Mouse (Mus musculus): Measurements from ENCODE around the gene Map3k21. TPM values are rescaled to one million over a fixed set of nuclear protein-coding genes. Genes with fewer than 3 reads are reported as not detected.

Gene Map3k21
- not detected for total RNA-seq (2018; cell fraction: chromatin; rRNA removed)
- not detected for total RNA-seq (2018; cell fraction: cytosol; rRNA removed)
- total RNA-seq (2018; cell fraction: nucleus; rRNA removed), result not detected
- polyA plus RNA-seq (2018), result not detected in 3 replicates

- Histone ChIP-seq H3K36me3 (ENCODE audit: inconsistent target) (no peaks in the 10 kb centered on the region), H3K27ac (no peak within 1 kb of the TSS), H3K79me2 (ENCODE audit: inconsistent target) (no peaks in the 10 kb centered on the region), H3K4me3 (ENCODE audit: inconsistent target) (no peak within 1 kb of the TSS)
- WGBS (ENCODE audit: missing documents), result 2% methylated on average over 93 of the region's 93 CpGs
Measured at GRCm38 (mm10) chr8:125910365-125911228, at the start of gene Map3k21. Map3k21 (plus strand) TSS chr8:125910450.

DNA sequence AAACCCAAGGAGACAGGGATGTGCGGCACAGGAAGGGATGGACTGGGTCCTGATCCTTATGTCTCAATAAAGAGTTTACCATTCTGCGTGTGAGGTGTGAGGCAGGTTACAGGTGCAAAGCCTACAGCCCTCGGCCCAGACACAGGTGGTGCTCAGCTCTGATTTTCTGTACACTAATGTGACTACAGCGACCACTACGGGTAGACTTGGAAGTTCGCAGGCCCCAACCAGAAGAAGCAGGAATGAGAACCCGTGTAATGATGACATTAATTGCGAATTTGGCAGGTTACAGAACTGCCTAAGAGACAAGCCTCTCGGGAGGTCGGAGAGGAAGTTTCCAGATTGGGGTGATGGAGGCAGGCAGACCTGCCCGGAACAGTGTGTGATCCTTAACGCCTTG lies 44.1 kb upstream of the Map3k21 start:
- 70% methylated on average over 9 of the region's 12 CpGs for WGBS (ENCODE audit: missing documents)
- Histone ChIP-seq H3K4me3 (ENCODE audit: inconsistent target) (no peak overlapping the region), H3K27ac (no peak overlapping the region), H3K79me2 (ENCODE audit: inconsistent target) (no peaks in the 10 kb centered on the region), H3K36me3 (ENCODE audit: inconsistent target) (no peaks in the 10 kb centered on the region)

DNA sequence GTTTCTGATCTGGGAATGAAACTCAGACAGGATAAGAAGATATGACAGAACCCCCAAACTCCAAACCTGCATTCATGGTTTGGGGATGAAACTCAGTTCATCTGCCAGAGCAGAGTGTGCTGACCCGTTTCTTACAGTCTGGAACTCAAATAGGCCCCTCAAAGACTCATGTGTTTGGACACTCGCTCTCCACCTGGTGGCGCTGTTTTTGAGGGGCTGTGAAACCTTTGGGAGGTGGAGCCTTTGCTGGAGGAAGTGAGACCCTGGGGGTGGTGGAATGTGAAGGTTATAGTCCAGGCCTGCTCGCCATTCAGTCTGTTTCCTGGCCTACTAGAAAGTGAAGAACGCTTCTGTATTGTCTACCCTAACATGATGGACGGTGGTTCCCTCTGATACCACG lies 41.7 kb upstream of the Map3k21 start:
- 58% methylated on average over 7 of the region's 7 CpGs for WGBS (ENCODE audit: missing documents)
- H3K27ac ChIP-seq, result no peak overlapping the region
- H3K36me3 ChIP-seq (ENCODE audit: inconsistent target), result no peaks in the 10 kb centered on the region
- no peaks in the 10 kb centered on the region for H3K79me2 ChIP-seq (ENCODE audit: inconsistent target)
- no peak overlapping the region for H3K4me3 ChIP-seq (ENCODE audit: inconsistent target)

- 94% methylated on average over 3 of the region's 3 CpGs for WGBS (ENCODE audit: missing documents)
- H3K36me3 ChIP-seq (ENCODE audit: inconsistent target), result no peaks in the 10 kb centered on the region
Measured at GRCm38 (mm10) chr8:125869739-125870138, 40.5 kb upstream of the Map3k21 start.

GRCm38 (mm10) chr8:125870179-125870702 lies 40.0 kb upstream of the Map3k21 start:
- WGBS (ENCODE audit: missing documents), result 62% methylated on average over 6 of the region's 6 CpGs
- Histone ChIP-seq H3K4me3 (ENCODE audit: inconsistent target) (no peak overlapping the region), H3K36me3 (ENCODE audit: inconsistent target) (no peaks in the 10 kb centered on the region), H3K79me2 (ENCODE audit: inconsistent target) (no peaks in the 10 kb centered on the region), H3K27ac (no peak overlapping the region)

More at GRCm38 (mm10) chr8:125869739-125870138, 40.5 kb upstream of the Map3k21 start:
- no peak overlapping the region for H3K4me3 ChIP-seq (ENCODE audit: inconsistent target)
- H3K79me2 ChIP-seq (ENCODE audit: inconsistent target), result no peaks in the 10 kb centered on the region
- no peak overlapping the region for H3K27ac ChIP-seq

- no peak overlapping the region for H3K4me3 ChIP-seq (ENCODE audit: inconsistent target)
- WGBS (ENCODE audit: missing documents), result 1% methylated on average over 7 of the region's 7 CpGs
- no peak overlapping the region for H3K27ac ChIP-seq
Measured at GRCm38 (mm10) chr8:125870821-125871321, 39.4 kb upstream of the Map3k21 start.

DNA sequence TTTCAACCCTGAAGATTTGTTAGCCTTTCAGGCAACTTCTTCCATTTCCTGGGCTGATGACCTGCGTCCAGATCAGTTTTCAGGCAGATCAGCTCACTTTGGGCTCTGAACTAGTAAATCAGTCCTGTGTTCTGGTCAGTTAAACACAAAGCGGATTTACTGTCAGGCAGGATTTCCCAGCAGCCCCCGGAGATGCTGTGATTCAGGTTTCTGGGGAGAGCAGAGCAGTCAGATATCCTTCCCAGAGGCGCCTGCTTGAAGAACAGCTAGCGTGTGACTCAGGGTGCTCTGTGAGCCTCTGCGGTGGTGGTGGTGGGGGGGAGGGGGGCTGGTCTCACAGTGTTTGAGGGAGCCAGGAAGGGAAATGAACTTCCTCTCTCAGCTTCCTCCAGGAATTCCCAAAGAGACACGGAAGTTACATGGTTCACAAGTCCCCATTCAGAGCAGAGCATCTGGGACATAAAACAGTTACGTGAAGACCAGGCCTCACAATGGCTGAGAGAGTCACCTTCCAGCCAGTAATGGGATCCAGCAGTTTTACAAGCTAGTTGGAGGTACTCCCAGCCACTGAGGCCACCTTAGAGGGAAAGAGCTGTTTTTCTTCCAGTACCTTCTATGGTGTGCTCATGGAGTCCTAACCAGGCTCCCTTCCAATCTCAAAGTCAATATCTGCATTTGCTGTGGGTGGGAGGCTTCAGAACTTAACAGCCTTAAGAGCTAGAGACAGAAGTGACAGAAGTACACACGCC lies 37.6 kb upstream of the Map3k21 start:
- no peaks in the 10 kb centered on the region for H3K79me2 ChIP-seq (ENCODE audit: inconsistent target)
- 64% methylated on average over 9 of the region's 9 CpGs for WGBS (ENCODE audit: missing documents)
- H3K27ac ChIP-seq, result no peak overlapping the region
- H3K36me3 ChIP-seq (ENCODE audit: inconsistent target), result no peaks in the 10 kb centered on the region
- H3K4me3 ChIP-seq (ENCODE audit: inconsistent target), result no peak overlapping the region

More at GRCm38 (mm10) chr8:125870821-125871321, 39.4 kb upstream of the Map3k21 start:
- no peaks in the 10 kb centered on the region for H3K36me3 ChIP-seq (ENCODE audit: inconsistent target)
- H3K79me2 ChIP-seq (ENCODE audit: inconsistent target), result no peaks in the 10 kb centered on the region

- WGBS (ENCODE audit: missing documents), result 73% methylated on average over 2 of the region's 2 CpGs
- H3K36me3 ChIP-seq (ENCODE audit: inconsistent target), result no peaks in the 10 kb centered on the region
- H3K79me2 ChIP-seq (ENCODE audit: inconsistent target), result no peaks in the 10 kb centered on the region
- no peak overlapping the region for H3K4me3 ChIP-seq (ENCODE audit: inconsistent target)
- no peak overlapping the region for H3K27ac ChIP-seq
Measured at GRCm38 (mm10) chr8:125873250-125873534, 37.1 kb upstream of the Map3k21 start.

- Histone ChIP-seq H3K36me3 (ENCODE audit: inconsistent target) (no peaks in the 10 kb centered on the region), H3K4me3 (ENCODE audit: inconsistent target) (no peak overlapping the region), H3K27ac (no peak overlapping the region), H3K79me2 (ENCODE audit: inconsistent target) (no peaks in the 10 kb centered on the region)
- 83% methylated on average over 4 of the region's 4 CpGs for WGBS (ENCODE audit: missing documents)
Measured at GRCm38 (mm10) chr8:125880447-125880846, 29.8 kb upstream of the Map3k21 start.

- Histone ChIP-seq H3K79me2 (ENCODE audit: inconsistent target) (no peaks in the 10 kb centered on the region), H3K36me3 (ENCODE audit: inconsistent target) (no peaks in the 10 kb centered on the region), H3K27ac (no peak overlapping the region), H3K4me3 (ENCODE audit: inconsistent target) (no peak overlapping the region)
- WGBS (ENCODE audit: missing documents), result 35% methylated on average over 9 of the region's 9 CpGs
Measured at GRCm38 (mm10) chr8:125887549-125887948, 22.7 kb upstream of the Map3k21 start.

GRCm38 (mm10) chr8:125889920-125890319 lies 20.3 kb upstream of the Map3k21 start:
- no peak overlapping the region for H3K27ac ChIP-seq
- no peaks in the 10 kb centered on the region for H3K79me2 ChIP-seq (ENCODE audit: inconsistent target)
- WGBS (ENCODE audit: missing documents), result 82% methylated on average over 3 of the region's 3 CpGs
- no peak overlapping the region for H3K4me3 ChIP-seq (ENCODE audit: inconsistent target)
- no peaks in the 10 kb centered on the region for H3K36me3 ChIP-seq (ENCODE audit: inconsistent target)

DNA sequence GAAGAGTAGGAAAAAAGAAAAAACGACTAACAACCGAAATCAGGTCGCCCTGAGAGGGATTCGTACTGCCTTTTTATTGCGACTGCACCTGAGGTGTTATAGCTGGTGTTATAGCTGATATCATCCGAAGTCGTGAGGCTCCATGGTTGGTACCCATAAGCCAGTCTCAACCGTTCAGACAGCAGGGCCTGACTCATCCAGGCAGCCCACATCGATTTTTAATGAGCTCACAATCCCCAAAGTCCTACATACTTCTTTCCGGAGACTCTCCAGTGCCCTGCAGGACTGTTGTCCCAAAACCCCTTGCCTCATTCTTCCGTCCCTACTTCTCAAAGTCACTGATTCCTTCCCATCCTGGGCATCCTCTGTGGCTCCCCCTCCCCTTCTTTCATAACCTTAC lies 12.9 kb upstream of the Map3k21 start:
- H3K36me3 ChIP-seq (ENCODE audit: inconsistent target), result no peaks in the 10 kb centered on the region
- 69% methylated on average over 11 of the region's 11 CpGs for WGBS (ENCODE audit: missing documents)
- H3K27ac ChIP-seq, result no peak overlapping the region
- no peaks in the 10 kb centered on the region for H3K79me2 ChIP-seq (ENCODE audit: inconsistent target)
- no peak overlapping the region for H3K4me3 ChIP-seq (ENCODE audit: inconsistent target)

GRCm38 (mm10) chr8:125897868-125898788 lies 12.1 kb upstream of the Map3k21 start, which contains the start of gene Pcnx2:
Pcnx2 (minus strand) TSS chr8:125898317.
- WGBS (ENCODE audit: missing documents), result 16% methylated on average over 42 of the region's 44 CpGs
- Histone ChIP-seq H3K4me3 (ENCODE audit: inconsistent target) (no peak within 1 kb of the TSS), H3K36me3 (ENCODE audit: inconsistent target) (no peaks in the 10 kb centered on the region), H3K27ac (no peak within 1 kb of the TSS), H3K79me2 (ENCODE audit: inconsistent target) (no peaks in the 10 kb centered on the region)

DNA sequence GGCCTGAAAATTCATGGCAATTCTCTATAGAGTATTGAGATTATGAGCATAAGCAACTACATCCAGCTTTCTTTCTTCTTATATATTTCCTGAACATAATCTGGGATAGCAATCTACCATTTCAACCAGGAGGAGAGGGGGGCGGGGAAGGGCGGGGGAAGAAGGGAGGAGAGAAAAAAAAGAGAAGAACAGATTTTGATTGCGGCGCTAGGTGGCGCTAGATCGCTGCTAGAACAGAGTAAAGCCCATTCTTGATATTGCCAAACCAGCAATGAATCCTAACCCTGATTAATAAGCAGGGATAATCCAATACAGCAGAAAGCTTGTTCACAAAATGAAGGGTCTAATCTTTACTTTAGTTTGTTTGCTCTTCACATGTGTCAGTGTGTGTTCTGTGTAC lies 11.4 kb upstream of the Map3k21 start:
- H3K36me3 ChIP-seq (ENCODE audit: inconsistent target), result no peaks in the 10 kb centered on the region
- 0% methylated on average over 5 of the region's 6 CpGs for WGBS (ENCODE audit: missing documents)
- H3K4me3 ChIP-seq (ENCODE audit: inconsistent target), result no peak overlapping the region
- H3K27ac ChIP-seq, result no peak overlapping the region
- no peaks in the 10 kb centered on the region for H3K79me2 ChIP-seq (ENCODE audit: inconsistent target)

Measured in macrophage (primary cell).